Mouse (Mus musculus): ENCODE data around the gene Syngr1.

- TF ChIP-seq CTCF (IDR thresholded peaks at IDR 0.05; ENCODE audit: low read depth, low read length): no peak
- TF ChIP-seq POLR2A (IDR thresholded peaks at IDR 0.05; ENCODE audit: borderline replicate concordance, low read depth, low read length): no peak
Observed at GRCm38 (mm10) chr15:80047242-80047641, 43.9 kb upstream of the Syngr1 start.

All from bone marrow macrophage, adult 2 months (primary cell).